Mouse (Mus musculus): ENCODE measurements around the gene Eef2k. TPM values are rescaled to one million over a fixed set of nuclear protein-coding genes. Genes with fewer than 3 reads are reported as not detected.
"Not testable (repeated sequence)": the region's sequence is repeated elsewhere in the genome, so short reads cannot be mapped to it uniquely, and the experiment has no call there.

Eef2k gene
- polyA plus RNA-seq, 1 experiment from 2014 or later: 39.4 TPM

DNA sequence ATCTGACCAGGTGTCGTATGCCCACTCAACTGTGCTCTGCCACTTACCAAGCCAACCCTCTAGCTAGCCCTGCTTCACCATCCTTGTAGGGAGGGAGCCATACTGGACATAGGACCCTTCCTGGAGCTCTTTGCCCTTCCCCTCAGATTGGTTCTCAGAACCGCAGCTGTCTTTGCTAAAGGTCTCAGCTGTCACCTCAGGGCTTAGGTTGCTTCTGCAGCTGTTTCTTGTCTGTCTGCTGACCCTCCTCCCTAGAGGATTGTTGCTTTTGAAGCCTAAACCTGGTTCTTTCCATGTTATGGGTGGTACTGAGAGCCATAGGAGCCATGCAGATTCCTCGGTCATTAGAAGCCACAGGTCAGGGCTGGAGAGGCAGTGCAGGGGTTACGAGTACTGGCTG is 40.0 kb downstream of the Eef2k start:
- ATAC-seq (ENCODE audit: insufficient number of reproducible peaks, insufficient read depth, low FRiP score, low TSS enrichment): no peak
- Histone ChIP-seq H3K36me3 (peaks cover 52% of the 10 kb centered on the region), H3K4me2 (replicated peaks) (no peak overlapping the region)

GRCm38 (mm10) chr7:120883523-120884290 is 41.1 kb downstream of the Eef2k start:
- Histone ChIP-seq H3K4me1 (no peaks in the 10 kb centered on the region), H3K27ac (no peak overlapping the region), H3K4me2 (replicated peaks) (no peak overlapping the region), H3K9me3 (no peaks in the 10 kb centered on the region), H3K36me3 (peaks cover 53% of the 10 kb centered on the region), H3K27me3 (no peaks in the 10 kb centered on the region), H3K9ac (no peak overlapping the region), H3K4me3 (no peak overlapping the region)
- no peak for ATAC-seq (ENCODE audit: insufficient number of reproducible peaks, insufficient read depth, low FRiP score, low TSS enrichment)
- 82% methylated on average over 4 of the region's 4 CpGs for WGBS

More for the DNA sequence above, 40.0 kb downstream of the Eef2k start:
- no peak overlapping the region for H3K27ac ChIP-seq
- no peaks in the 10 kb centered on the region for H3K9me3 ChIP-seq
- WGBS: 55% methylated on average over 4 of the region's 4 CpGs
- H3K4me1 ChIP-seq: no peaks in the 10 kb centered on the region
- H3K9ac ChIP-seq: no peak overlapping the region
- H3K27me3 ChIP-seq: no peaks in the 10 kb centered on the region
- no peak overlapping the region for H3K4me3 ChIP-seq

DNA sequence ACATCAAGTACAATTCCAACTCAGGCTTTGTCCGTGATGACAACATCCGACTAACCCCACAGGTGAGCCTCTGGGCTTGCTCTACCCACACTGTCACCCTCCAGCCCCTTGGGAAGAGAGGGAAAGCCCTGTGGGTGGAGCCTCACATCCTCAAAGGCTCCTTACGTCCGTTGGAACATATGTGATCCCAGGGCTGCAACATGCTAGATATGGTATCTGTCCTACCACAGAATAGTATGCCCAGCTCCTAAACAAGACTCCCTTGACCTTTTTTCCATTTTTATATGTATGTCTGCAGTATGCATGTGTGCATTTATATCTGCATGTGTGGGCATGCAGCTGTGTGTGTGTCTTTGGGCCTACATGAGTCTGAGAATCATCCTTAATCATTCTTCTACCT is 42.1 kb downstream of the Eef2k start:
- no peaks in the 10 kb centered on the region for H3K9me3 ChIP-seq
- H3K4me1 ChIP-seq: no peaks in the 10 kb centered on the region
- peaks cover 57% of the 10 kb centered on the region for H3K36me3 ChIP-seq
- H3K27ac ChIP-seq: no peak overlapping the region
- no peak overlapping the region for H3K4me3 ChIP-seq
- H3K27me3 ChIP-seq: no peaks in the 10 kb centered on the region
- ATAC-seq (ENCODE audit: insufficient number of reproducible peaks, insufficient read depth, low FRiP score, low TSS enrichment): no peak
- no peak overlapping the region for H3K9ac ChIP-seq
- no peak overlapping the region for H3K4me2 ChIP-seq (replicated peaks)
- 94% methylated on average over 4 of the region's 4 CpGs for WGBS

DNA sequence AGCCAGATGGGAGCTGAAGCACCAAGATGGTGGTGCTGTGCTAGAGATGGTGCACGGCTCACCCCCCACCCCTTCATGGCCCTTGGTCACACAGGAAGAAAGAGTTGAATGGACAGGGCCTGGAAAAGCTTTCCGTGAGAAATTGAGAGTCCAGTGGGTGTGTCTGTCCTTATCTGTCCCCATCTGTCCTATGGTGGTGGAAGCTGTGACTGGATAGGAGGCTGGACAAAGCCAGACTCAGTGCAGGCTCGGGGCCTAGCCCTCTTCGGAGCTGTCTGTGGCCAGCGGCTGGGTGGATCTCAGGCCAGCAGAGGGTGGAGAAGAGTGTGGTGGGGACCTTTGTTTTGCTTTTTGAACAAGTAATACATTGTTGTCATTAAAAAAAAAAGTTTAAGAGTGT is 50.5 kb downstream of the Eef2k start:
- H3K9ac ChIP-seq: no peak overlapping the region
- no peak overlapping the region for H3K4me3 ChIP-seq
- no peak overlapping the region for H3K27ac ChIP-seq
- no peaks in the 10 kb centered on the region for H3K4me1 ChIP-seq
- no peak overlapping the region for H3K4me2 ChIP-seq (replicated peaks)
- H3K9me3 ChIP-seq: no peaks in the 10 kb centered on the region
- WGBS: 79% methylated on average over 5 of the region's 5 CpGs
- H3K27me3 ChIP-seq: no peaks in the 10 kb centered on the region
- H3K36me3 ChIP-seq: peaks cover 17% of the 10 kb centered on the region
- no peak for ATAC-seq (ENCODE audit: insufficient number of reproducible peaks, insufficient read depth, low FRiP score, low TSS enrichment)

DNA sequence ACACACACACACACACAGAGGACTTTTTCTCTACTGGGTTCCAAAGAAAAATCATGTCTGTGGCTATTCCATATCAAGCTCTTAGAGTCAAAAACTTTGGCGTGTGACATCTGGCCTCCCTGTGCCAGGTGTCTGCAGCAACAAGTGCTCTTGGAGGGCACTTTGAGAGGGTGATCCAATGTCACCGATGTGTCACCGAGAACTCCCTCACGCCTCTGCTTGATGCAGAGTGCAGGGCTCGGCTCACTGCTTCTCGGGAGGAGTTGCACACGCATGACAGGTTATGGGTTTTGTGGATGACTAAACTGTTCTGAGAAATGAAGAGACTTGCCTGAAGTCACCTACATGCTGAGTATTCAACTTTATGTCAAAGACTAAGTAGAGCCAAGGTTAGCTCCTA is 54.4 kb downstream of the Eef2k start:
- H3K9me3 ChIP-seq: no peaks in the 10 kb centered on the region
- H3K9ac ChIP-seq: no peak overlapping the region
- peaks cover 27% of the 10 kb centered on the region for H3K36me3 ChIP-seq
- H3K4me2 ChIP-seq (replicated peaks): no peak overlapping the region
- H3K4me1 ChIP-seq: no peaks in the 10 kb centered on the region
- 93% methylated on average over 7 of the region's 7 CpGs for WGBS
- H3K4me3 ChIP-seq: no peak overlapping the region
- no peaks in the 10 kb centered on the region for H3K27me3 ChIP-seq
- ATAC-seq (ENCODE audit: insufficient number of reproducible peaks, insufficient read depth, low FRiP score, low TSS enrichment): no peak
- no peak overlapping the region for H3K27ac ChIP-seq

- Histone ChIP-seq H3K4me3 (no peak overlapping the region), H3K4me2 (replicated peaks) (no peak overlapping the region), H3K36me3 (peaks cover 27% of the 10 kb centered on the region), H3K27ac (no peak overlapping the region), H3K9me3 (no peaks in the 10 kb centered on the region), H3K4me1 (no peaks in the 10 kb centered on the region), H3K9ac (no peak overlapping the region), H3K27me3 (no peaks in the 10 kb centered on the region)
- no peak for ATAC-seq (ENCODE audit: insufficient number of reproducible peaks, insufficient read depth, low FRiP score, low TSS enrichment)
- 86% methylated on average over 9 of the region's 9 CpGs for WGBS
Measured at GRCm38 (mm10) chr7:120897711-120898335, 55.2 kb downstream of the Eef2k start.

DNA sequence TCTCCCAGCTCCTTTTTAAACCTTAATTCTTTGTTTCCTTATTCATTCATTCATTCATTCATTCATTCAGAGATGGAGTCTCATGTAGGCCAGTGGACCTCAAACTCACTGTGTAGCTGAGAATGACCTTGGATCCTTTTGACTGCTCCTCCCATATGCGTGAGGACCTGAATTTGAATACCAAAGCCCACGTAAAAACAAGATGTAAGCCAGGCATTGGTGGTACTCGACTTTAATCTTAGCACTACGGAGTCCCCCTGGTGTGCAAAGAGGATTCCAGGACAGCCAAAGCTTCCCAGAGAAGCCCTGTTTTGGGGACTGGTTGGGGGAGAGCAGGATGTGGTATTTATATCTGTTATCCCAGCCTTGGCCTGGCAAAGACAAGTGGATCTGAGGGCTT is 57.6 kb downstream of the Eef2k start:
- Histone ChIP-seq H3K27me3 (no peaks in the 10 kb centered on the region), H3K27ac (no peak overlapping the region), H3K9me3 (no peaks in the 10 kb centered on the region), H3K4me3 (no peak overlapping the region), H3K4me2 (replicated peaks) (no peak overlapping the region), H3K9ac (no peak overlapping the region), H3K36me3 (peaks cover 31% of the 10 kb centered on the region), H3K4me1 (no peaks in the 10 kb centered on the region)
- 72% methylated on average over 4 of the region's 4 CpGs for WGBS
- ATAC-seq (ENCODE audit: insufficient number of reproducible peaks, insufficient read depth, low FRiP score, low TSS enrichment): no peak

- Histone ChIP-seq H3K4me1 (no peaks in the 10 kb centered on the region), H3K9ac (no peak overlapping the region), H3K4me3 (no peak overlapping the region), H3K27me3 (no peaks in the 10 kb centered on the region), H3K36me3 (peaks cover 31% of the 10 kb centered on the region), H3K27ac (no peak overlapping the region), H3K4me2 (replicated peaks) (no peak overlapping the region), H3K9me3 (no peaks in the 10 kb centered on the region)
- no peak for ATAC-seq (ENCODE audit: insufficient number of reproducible peaks, insufficient read depth, low FRiP score, low TSS enrichment)
- WGBS: 44% methylated on average over 8 of the region's 8 CpGs
Measured at GRCm38 (mm10) chr7:120901701-120902100, 59.1 kb downstream of the Eef2k start.

DNA sequence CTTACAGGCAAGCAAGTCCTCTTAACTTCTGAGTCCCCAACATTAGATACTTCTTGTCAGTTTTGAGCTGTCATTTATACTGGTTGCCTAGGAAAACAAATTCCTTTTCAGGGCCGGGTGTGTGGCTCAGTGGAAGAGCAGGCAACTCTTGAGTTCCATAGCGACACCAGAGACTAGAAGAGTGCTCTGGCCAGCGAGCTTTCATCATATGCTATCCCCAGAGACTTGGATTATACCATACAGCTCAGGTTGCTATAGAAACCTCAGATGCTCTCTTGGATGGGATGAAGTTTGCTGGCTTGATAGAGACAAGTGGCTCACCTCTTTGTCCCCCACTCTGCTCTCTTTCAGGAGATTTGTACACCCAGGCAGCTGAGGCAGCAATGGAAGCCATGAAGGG is 60.3 kb downstream of the Eef2k start:
- H3K27me3 ChIP-seq: no peaks in the 10 kb centered on the region
- H3K9ac ChIP-seq: no peak overlapping the region
- H3K36me3 ChIP-seq: peaks cover 30% of the 10 kb centered on the region
- no peak overlapping the region for H3K4me2 ChIP-seq (replicated peaks)
- 42% methylated on average over 3 of the region's 3 CpGs for WGBS
- ATAC-seq (ENCODE audit: insufficient number of reproducible peaks, insufficient read depth, low FRiP score, low TSS enrichment): no peak
- H3K4me1 ChIP-seq: no peaks in the 10 kb centered on the region
- H3K4me3 ChIP-seq: no peak overlapping the region
- H3K9me3 ChIP-seq: no peaks in the 10 kb centered on the region
- no peak overlapping the region for H3K27ac ChIP-seq

DNA sequence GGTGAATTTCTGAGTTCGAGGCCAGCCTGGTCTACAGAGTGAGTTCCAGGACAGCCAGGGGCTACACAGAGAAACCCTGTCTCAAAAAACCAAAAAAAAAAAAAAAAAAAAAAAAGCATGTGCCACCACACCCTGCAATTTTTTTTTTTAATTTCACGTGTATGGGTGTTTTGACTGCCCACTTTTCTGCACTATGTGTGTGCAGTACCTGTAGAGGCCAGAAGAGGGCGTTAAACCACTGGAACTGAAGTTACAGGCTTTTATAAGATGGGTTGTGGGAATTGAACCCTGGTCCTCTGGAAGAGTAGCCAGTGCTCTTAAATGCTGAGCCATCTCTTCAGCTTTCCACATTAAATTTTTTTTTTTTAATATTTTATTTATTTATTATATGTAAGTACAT is 67.5 kb downstream of the Eef2k start:
- H3K27ac ChIP-seq; ATAC-seq (ENCODE audit: insufficient number of reproducible peaks, insufficient read depth, low FRiP score, low TSS enrichment); H3K9ac ChIP-seq; H3K27me3 ChIP-seq; H3K4me2 ChIP-seq (replicated peaks); H3K36me3 ChIP-seq; H3K4me1 ChIP-seq; H3K9me3 ChIP-seq; H3K4me3 ChIP-seq: not testable (repeated sequence)
- 74% methylated on average over 3 of the region's 3 CpGs for WGBS

- H3K36me3 ChIP-seq; H3K4me3 ChIP-seq; H3K9me3 ChIP-seq; ATAC-seq (ENCODE audit: insufficient number of reproducible peaks, insufficient read depth, low FRiP score, low TSS enrichment); H3K4me2 ChIP-seq (replicated peaks); H3K27ac ChIP-seq; H3K9ac ChIP-seq; H3K27me3 ChIP-seq; H3K4me1 ChIP-seq: not testable (repeated sequence)
- 90% methylated on average over 6 of the region's 6 CpGs for WGBS
Measured at GRCm38 (mm10) chr7:120911268-120911667, 68.6 kb downstream of the Eef2k start.

DNA sequence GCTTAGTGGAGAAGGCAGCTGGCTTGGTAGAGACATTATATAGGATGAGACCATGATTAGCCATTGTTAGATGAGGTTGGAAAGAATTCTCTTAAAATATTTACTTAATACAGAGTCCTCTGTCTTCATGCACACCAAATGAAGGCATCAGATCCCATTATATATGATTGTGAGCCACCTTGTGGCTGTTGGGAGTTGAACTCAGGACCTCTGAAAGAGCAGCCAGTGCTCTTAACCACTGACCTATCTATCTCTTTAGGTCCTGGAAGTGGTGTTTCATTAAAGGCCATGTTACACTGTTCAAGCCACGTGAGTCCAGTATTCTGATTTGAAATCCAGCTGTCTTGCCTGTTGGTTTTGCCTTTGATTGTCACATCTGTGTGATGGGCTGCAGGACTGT is 70.7 kb downstream of the Eef2k start:
- H3K4me1 ChIP-seq: no peaks in the 10 kb centered on the region
- H3K27me3 ChIP-seq: no peaks in the 10 kb centered on the region
- H3K9me3 ChIP-seq: no peaks in the 10 kb centered on the region
- H3K27ac ChIP-seq: no peak overlapping the region
- H3K4me2 ChIP-seq (replicated peaks): no peak overlapping the region
- no peaks in the 10 kb centered on the region for H3K36me3 ChIP-seq
- no peak overlapping the region for H3K9ac ChIP-seq
- 42% methylated on average over 1 of the region's 1 CpGs for WGBS
- no peak overlapping the region for H3K4me3 ChIP-seq
- no peak for ATAC-seq (ENCODE audit: insufficient number of reproducible peaks, insufficient read depth, low FRiP score, low TSS enrichment)

Measured in embryonic facial prominence, embryonic 12.5 days (tissue).